Mouse (Mus musculus): ENCODE data around the gene Il6. TPM values are rescaled to one million over a fixed set of nuclear protein-coding genes. Genes with fewer than 3 reads are reported as not detected.
"Not testable (repeated sequence)": the region's sequence is repeated elsewhere in the genome, so short reads cannot be mapped to it uniquely, and the experiment has no call there.

The Il6 gene
- polyA plus RNA-seq, 1 experiment from 2014 or later: 0.28 TPM

DNA sequence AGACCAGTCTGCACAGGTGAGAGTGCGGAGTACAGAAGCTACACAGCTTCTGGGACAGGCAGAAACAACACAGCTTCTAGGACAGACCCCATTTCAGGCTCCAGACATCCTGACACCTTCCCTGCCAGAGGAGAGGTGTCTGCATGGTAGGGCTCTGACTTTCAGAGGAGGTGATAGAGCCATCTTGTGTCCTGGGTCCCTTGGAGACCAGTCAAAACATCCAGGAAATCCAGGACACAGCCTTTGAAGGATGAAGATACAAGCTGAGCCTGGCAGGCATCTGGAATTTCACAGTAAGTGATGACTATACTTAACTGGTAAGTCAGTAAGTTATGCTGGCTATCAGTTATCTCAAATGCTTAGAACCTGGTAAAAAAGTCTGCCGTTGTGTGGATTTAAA is 24.2 kb downstream of the Il6 start:
- H3K9ac ChIP-seq; DNase-seq; H3K4me3 ChIP-seq (replicated peaks); ATAC-seq (ENCODE audit: low read depth); H3K9me3 ChIP-seq (replicated peaks); H3K36me3 ChIP-seq; H3K27ac ChIP-seq; H3K27me3 ChIP-seq; H3K4me1 ChIP-seq (replicated peaks); H3K4me2 ChIP-seq: not testable (repeated sequence)
- 82% methylated on average over 2 of the region's 2 CpGs for WGBS (ENCODE audit: insufficient replicate concordance)

DNA sequence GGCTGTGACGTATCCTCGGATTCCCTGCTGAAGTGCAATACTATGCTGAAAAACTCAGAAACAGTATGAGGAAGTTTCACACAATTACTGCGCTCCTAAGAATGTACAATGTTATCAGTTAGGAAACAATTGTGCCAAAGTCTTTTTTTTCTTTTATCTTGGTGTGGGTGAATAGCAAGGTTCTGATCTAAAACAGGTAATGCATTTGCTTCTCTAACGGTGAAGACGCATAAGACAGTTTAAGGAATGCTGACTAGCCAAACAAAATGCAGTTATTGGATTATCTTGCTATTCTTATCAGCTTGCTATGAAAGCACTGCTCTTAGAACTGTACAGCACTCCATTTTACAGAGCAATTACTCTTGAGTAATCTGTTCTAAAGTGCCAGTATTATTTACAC is 26.4 kb downstream of the Il6 start:
- H3K9me3 ChIP-seq (replicated peaks); H3K27ac ChIP-seq; H3K4me2 ChIP-seq; DNase-seq; H3K36me3 ChIP-seq; ATAC-seq (ENCODE audit: low read depth); H3K4me1 ChIP-seq (replicated peaks); H3K4me3 ChIP-seq (replicated peaks); H3K9ac ChIP-seq; H3K27me3 ChIP-seq: not testable (repeated sequence)
- WGBS (ENCODE audit: insufficient replicate concordance): 44% methylated on average over 5 of the region's 5 CpGs

DNA sequence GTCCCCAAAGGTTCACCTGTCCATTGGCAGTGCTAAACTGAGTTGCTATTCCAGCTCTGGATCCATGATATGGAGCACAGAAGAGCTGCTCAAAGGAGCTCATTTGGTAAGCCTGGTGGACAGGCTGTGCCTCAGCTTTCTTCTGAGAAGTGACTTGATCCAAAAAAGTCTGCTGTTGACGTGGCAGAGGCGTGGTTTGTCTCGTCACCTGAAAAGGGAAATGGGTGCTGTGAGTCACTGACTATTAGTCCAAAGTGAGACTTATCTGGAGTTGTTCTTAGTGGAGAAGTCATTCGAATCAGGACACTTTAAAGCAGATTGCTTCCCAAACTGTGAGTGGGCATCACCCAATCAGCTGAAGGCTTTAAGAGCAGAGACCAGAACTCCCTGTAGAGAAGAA is 26.9 kb downstream of the Il6 start:
- H3K36me3 ChIP-seq; H3K9ac ChIP-seq; ATAC-seq (ENCODE audit: low read depth); H3K27me3 ChIP-seq; H3K4me1 ChIP-seq (replicated peaks); H3K4me3 ChIP-seq (replicated peaks); H3K4me2 ChIP-seq; H3K27ac ChIP-seq; DNase-seq; H3K9me3 ChIP-seq (replicated peaks): not testable (repeated sequence)
- WGBS (ENCODE audit: insufficient replicate concordance): 33% methylated on average over 4 of the region's 4 CpGs

DNA sequence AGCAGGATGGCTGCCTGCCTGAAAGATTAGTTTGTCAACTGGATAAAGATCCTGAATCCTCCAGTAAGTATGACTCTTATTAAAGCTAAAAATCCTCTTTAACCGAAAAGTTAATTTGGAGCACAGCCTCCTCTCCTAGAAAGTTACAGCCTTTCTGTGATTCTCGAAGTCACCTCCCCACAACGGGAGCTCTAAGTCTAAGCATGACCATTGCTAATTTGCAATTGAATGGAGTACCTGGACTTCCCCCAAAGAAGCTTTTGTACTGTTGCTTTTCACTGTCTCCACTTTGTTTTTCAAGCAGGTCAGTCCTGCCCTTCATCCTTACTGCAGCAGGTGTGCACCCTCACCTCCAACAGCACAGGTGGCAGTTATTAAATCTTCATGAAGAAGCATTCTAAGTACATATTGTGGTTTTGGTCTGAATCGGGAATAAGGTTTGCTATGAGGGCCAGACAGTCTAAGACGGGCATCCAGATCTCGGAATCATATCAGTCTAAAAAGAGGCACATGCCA is 45.4 kb downstream of the Il6 start:
- Histone ChIP-seq H3K27me3 (no peaks in the 10 kb centered on the region), H3K4me2 (no peak overlapping the region), H3K9ac (no peak overlapping the region), H3K4me1 (replicated peaks) (no peaks in the 10 kb centered on the region), H3K4me3 (replicated peaks) (no peak overlapping the region), H3K9me3 (replicated peaks) (no peaks in the 10 kb centered on the region), H3K36me3 (peaks cover 46% of the 10 kb centered on the region), H3K27ac (no peak overlapping the region)
- WGBS (ENCODE audit: insufficient replicate concordance): 82% methylated on average over 6 of the region's 6 CpGs
- no peak for ATAC-seq (ENCODE audit: low read depth)
- DNase-seq: no peak

DNA sequence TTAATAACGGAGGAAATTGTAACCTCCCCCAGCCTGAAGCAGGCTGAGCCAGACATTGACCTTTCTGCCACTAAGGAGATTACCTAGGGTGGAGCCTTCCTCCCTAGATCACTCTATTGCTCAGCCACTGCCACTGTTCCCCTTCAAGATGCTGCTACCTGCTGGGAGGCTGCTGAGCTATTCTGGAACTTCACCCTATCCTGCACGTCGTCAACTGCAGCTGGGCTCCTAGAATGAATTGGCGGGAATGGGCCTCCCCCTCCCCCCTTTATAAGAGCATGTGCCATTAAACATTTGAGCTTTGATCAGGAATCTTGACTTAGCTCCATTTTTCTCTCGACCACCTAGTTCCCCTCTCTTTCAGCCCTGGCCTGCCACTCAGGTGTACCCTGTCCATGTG is 46.7 kb downstream of the Il6 start:
- not testable (repeated sequence) for H3K27ac ChIP-seq; H3K27me3 ChIP-seq; ATAC-seq (ENCODE audit: low read depth); H3K4me3 ChIP-seq (replicated peaks); DNase-seq; H3K9me3 ChIP-seq (replicated peaks); H3K9ac ChIP-seq; H3K4me1 ChIP-seq (replicated peaks); H3K4me2 ChIP-seq
- H3K36me3 ChIP-seq: peaks cover 59% of the 10 kb centered on the region
- WGBS (ENCODE audit: insufficient replicate concordance): 76% methylated on average over 5 of the region's 5 CpGs

DNA sequence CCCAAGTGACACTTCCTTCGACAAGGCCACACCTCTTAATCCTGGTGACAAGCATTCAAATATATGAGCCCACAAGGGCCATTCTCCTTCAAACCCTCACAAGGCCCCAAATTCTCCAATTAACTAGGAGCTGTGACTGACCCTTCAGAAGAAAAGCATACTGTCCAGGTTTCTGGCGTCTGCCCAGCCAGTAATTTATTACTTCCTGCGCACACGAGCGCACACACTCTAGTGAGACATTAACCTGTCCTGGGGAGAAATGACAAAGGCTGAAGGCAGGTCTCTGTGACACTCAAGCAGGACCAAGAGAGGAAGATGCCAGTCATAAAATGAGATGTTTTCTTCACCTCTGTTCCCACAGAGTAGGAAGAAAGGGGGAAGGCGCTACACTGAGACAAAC is 54.8 kb downstream of the Il6 start:
- H3K27me3 ChIP-seq: no peaks in the 10 kb centered on the region
- H3K9ac ChIP-seq: no peak overlapping the region
- H3K4me2 ChIP-seq: no peak overlapping the region
- ATAC-seq (ENCODE audit: low read depth) (no peak), DNase-seq (no peak)
- H3K36me3 ChIP-seq: peaks cover 86% of the 10 kb centered on the region
- no peak overlapping the region for H3K4me3 ChIP-seq (replicated peaks)
- no peaks in the 10 kb centered on the region for H3K9me3 ChIP-seq (replicated peaks)
- no peak overlapping the region for H3K27ac ChIP-seq
- WGBS (ENCODE audit: insufficient replicate concordance): 80% methylated on average over 6 of the region's 6 CpGs
- H3K4me1 ChIP-seq (replicated peaks): peaks cover 21% of the 10 kb centered on the region

Other genes starting within 250 kb of the Il6 start
- gene Tyms, start 60.5 kb downstream of the Il6 start, polyA plus RNA-seq (2015; fragmentation: Nextera tagmentation; extraction: Ambion mirVana): 272 and 296 TPM in 2 replicates
- 0.03 TPM in 2 replicates for gene Garem2, start 92.0 kb downstream of the Il6 start, polyA plus RNA-seq (2015; fragmentation: Nextera tagmentation; extraction: Ambion mirVana)
- not detected in 2 replicates for gene 3110082J24Rik, start 93.0 kb downstream of the Il6 start, polyA plus RNA-seq (2015; fragmentation: Nextera tagmentation; extraction: Ambion mirVana)
- gene Hadha, start 142.0 kb downstream of the Il6 start, polyA plus RNA-seq (2015; fragmentation: Nextera tagmentation; extraction: Ambion mirVana): 79.5 and 91.8 TPM in 2 replicates
- 124 and 143 TPM in 2 replicates for gene Hadhb, start 142.1 kb downstream of the Il6 start, polyA plus RNA-seq (2015; fragmentation: Nextera tagmentation; extraction: Ambion mirVana)
- gene Adgrf3, start 192.6 kb downstream of the Il6 start, polyA plus RNA-seq (2015; fragmentation: Nextera tagmentation; extraction: Ambion mirVana): not detected in 2 replicates
- 14.0 and 21.3 TPM in 2 replicates for gene Selenoi, start 219.5 kb downstream of the Il6 start, polyA plus RNA-seq (2015; fragmentation: Nextera tagmentation; extraction: Ambion mirVana)

Data from liver, embryonic 13.5 days (tissue).